Mouse (Mus musculus) kidney, postnatal 0 days (tissue): ENCODE results near the gene R3hdm2. TPM values are rescaled to one million over a fixed set of nuclear protein-coding genes. Genes with fewer than 3 reads are reported as not detected.

Experiments used
- ATAC-seq: fragments of 200-750 bp; cut with Nextera tagmentation; replicated peaks from 2 replicates; pipeline ENCODE4 v1.8.0; 2017; ENCODE audit warnings: low read depth, moderate number of reproducible peaks, moderate TSS enrichment, moderate library complexity; ENCODE audit not compliant: low FRiP score
- DNase-seq: peaks from one replicate; pipeline ENCODE4 v3.0.0-alpha.2; 2016; ENCODE audit warnings: low spot score
- H3K27ac ChIP-seq: fragments of 300-500 bp; sonication (generic); 2 replicates; pipeline ENCODE4 v1.5.1; 2014; ENCODE audit warnings: mild to moderate bottlenecking
- H3K27me3 ChIP-seq: fragments of 300-500 bp; sonication (generic); 2 replicates; pipeline ENCODE4 v1.6.1; 2014; ENCODE audit warnings: low read length, mixed read lengths; ENCODE audit not compliant: insufficient read depth
- H3K36me3 ChIP-seq: fragments of 300-500 bp; sonication (generic); 2 replicates; pipeline ENCODE4 v1.6.1; 2014; ENCODE audit warnings: low read length, mixed read lengths; ENCODE audit not compliant: insufficient read depth
- H3K4me1 ChIP-seq: fragments of 300-500 bp; sonication (generic); replicated peaks from 2 replicates; pipeline ENCODE4 v1.6.1; 2014; ENCODE audit warnings: antibody characterized with exemption, low read length, mixed read lengths; ENCODE audit not compliant: insufficient read depth
- H3K4me2 ChIP-seq: fragments of 300-500 bp; sonication (generic); 2 replicates; pipeline ENCODE4 v1.6.1; 2014; ENCODE audit warnings: mild to moderate bottlenecking, low read length, moderate library complexity, mixed read lengths
- H3K4me3 ChIP-seq: fragments of 300-500 bp; sonication (generic); replicated peaks from 2 replicates; pipeline ENCODE4 v1.5.1; 2014; ENCODE audit warnings: low read depth, low read length
- H3K9ac ChIP-seq: fragments of 300-500 bp; sonication (generic); 2 replicates; pipeline ENCODE4 v1.6.1; 2014; ENCODE audit warnings: low read depth, low read length
- H3K9me3 ChIP-seq: fragments of 300-500 bp; sonication (generic); replicated peaks from 2 replicates; pipeline ENCODE4 v1.6.1; 2016; ENCODE audit warnings: low read length, inconsistent platforms, mixed read lengths
- CTCF ChIP-seq: IDR thresholded peaks from 2 replicates; pipeline ENCODE4 v1.5.1; 2016; ENCODE audit warnings: antibody characterized with exemption, low read depth, mild to moderate bottlenecking, moderate library complexity
- WGBS: fragments of 180-500 bp; shearing (Covaris S2); extraction: QIAGEN DNeasy Blood & Tissue Kit; methylation state at CpG from one replicate; pipeline ENCODE4 v1.1.7; 2014; 5-methylcytosine and 5-hydroxymethylcytosine counted together
- polyA plus RNA-seq: library from polyadenylated mRNA; unstranded; fragments of >200 nt; fragmentation: Nextera tagmentation; extraction: Ambion mirVana; gene quantifications from 2 replicates; pipeline ENCODE4 v1.2.1, GENCODE M21; 2015

Gene R3hdm2
- polyA plus RNA-seq, 1 experiment from 2014 or later: 34.4 TPM

- Histone ChIP-seq H3K27ac (peak overlapping the region; percentile 89), H3K4me3 (peak overlapping the region; percentile 47), H3K9ac (peak overlapping the region; percentile 50), H3K27me3 (0 out of 2 replicates have a peak, but pooled peaks cover 7% of the 10 kb centered on the region), H3K36me3 (no peaks in the 10 kb centered on the region), H3K4me1 (peaks cover 7% of the 10 kb centered on the region; the same call in 1 of the 2 replicates), H3K4me2 (peak overlapping the region; percentile 86), H3K9me3 (no peaks in the 10 kb centered on the region)
- TF ChIP-seq CTCF: peak; percentile 96
- DNase-seq (peak; percentile 97), ATAC-seq (peak; percentile 66)
- WGBS: under 1% methylated on average over 31 of the region's 31 CpGs
Measured at GRCm38 (mm10) chr10:127338930-127339682, 41.0 kb upstream of the R3hdm2 start.

GRCm38 (mm10) chr10:127339683-127340576, 40.2 kb upstream of the R3hdm2 start:
- DNase-seq (peak; percentile 90), ATAC-seq (peak; percentile 57)
- H3K27ac ChIP-seq: peak overlapping the region; percentile 89
- peak overlapping the region; percentile 47 for H3K4me3 ChIP-seq
- H3K4me1 ChIP-seq: peaks cover 7% of the 10 kb centered on the region; the same call in 1 of the 2 replicates
- TF ChIP-seq CTCF: no peak
- no peaks in the 10 kb centered on the region for H3K36me3 ChIP-seq
- WGBS: under 1% methylated on average over 42 of the region's 42 CpGs
- H3K4me2 ChIP-seq: peak overlapping the region; percentile 86
- peak overlapping the region; percentile 50 for H3K9ac ChIP-seq
- 0 out of 2 replicates have a peak, but pooled peaks cover 7% of the 10 kb centered on the region for H3K27me3 ChIP-seq
- no peaks in the 10 kb centered on the region for H3K9me3 ChIP-seq

GRCm38 (mm10) chr10:127340577-127341359, 39.4 kb upstream of the R3hdm2 start:
- ATAC-seq (no peak), DNase-seq (peak; percentile 63)
- peak overlapping the region; percentile 86 for H3K4me2 ChIP-seq
- 0 out of 2 replicates have a peak, but pooled peaks cover 7% of the 10 kb centered on the region for H3K27me3 ChIP-seq
- no peak for TF ChIP-seq CTCF
- WGBS: 1% methylated on average over 27 of the region's 27 CpGs
- H3K9me3 ChIP-seq: no peaks in the 10 kb centered on the region
- peaks cover 7% of the 10 kb centered on the region; the same call in 1 of the 2 replicates for H3K4me1 ChIP-seq
- H3K4me3 ChIP-seq: peak overlapping the region; percentile 47
- no peaks in the 10 kb centered on the region for H3K36me3 ChIP-seq
- peak overlapping the region; percentile 50 for H3K9ac ChIP-seq
- peak overlapping the region; percentile 89 for H3K27ac ChIP-seq

GRCm38 (mm10) chr10:127341360-127341690, 38.8 kb upstream of the R3hdm2 start:
- no peak for ATAC-seq
- WGBS: under 1% methylated on average over 10 of the region's 11 CpGs

GRCm38 (mm10) chr10:127341891-127342639, 38.1 kb upstream of the R3hdm2 start, which contains the start of gene Gli1:
TSS of gene Gli1 (minus strand) at chr10:127341974.
- Histone ChIP-seq H3K27ac (peak within 1 kb of the TSS; percentile 89), H3K9ac (peak within 1 kb of the TSS; percentile 50), H3K4me2 (peak within 1 kb of the TSS; percentile 86), H3K9me3 (no peaks in the 10 kb centered on the region), H3K27me3 (0 out of 2 replicates have a peak, but pooled peaks cover 7% of the 10 kb centered on the region), H3K36me3 (no peaks in the 10 kb centered on the region), H3K4me3 (peak within 1 kb of the TSS; percentile 47), H3K4me1 (peaks cover 7% of the 10 kb centered on the region; the same call in 1 of the 2 replicates)
- TF ChIP-seq CTCF: peak; percentile 94
- WGBS: under 1% methylated on average over 29 of the region's 29 CpGs
- DNase-seq (peak; percentile 91), ATAC-seq (0 out of 2 replicates have a peak, but pooled peaks have one; percentile 17)

More at GRCm38 (mm10) chr10:127341360-127341690, 38.8 kb upstream of the R3hdm2 start:
- peak overlapping the region; percentile 86 for H3K4me2 ChIP-seq
- no peak for DNase-seq
- peak overlapping the region; percentile 89 for H3K27ac ChIP-seq
- peak overlapping the region; percentile 47 for H3K4me3 ChIP-seq
- no peaks in the 10 kb centered on the region for H3K9me3 ChIP-seq
- no peaks in the 10 kb centered on the region for H3K36me3 ChIP-seq
- H3K4me1 ChIP-seq: peaks cover 7% of the 10 kb centered on the region; the same call in 1 of the 2 replicates
- 0 out of 2 replicates have a peak, but pooled peaks cover 7% of the 10 kb centered on the region for H3K27me3 ChIP-seq
- TF ChIP-seq CTCF: no peak
- peak overlapping the region; percentile 47; the same call in 1 of the 2 replicates for H3K9ac ChIP-seq
